Mouse (Mus musculus): ENCODE results near the gene Kl.

DNA sequence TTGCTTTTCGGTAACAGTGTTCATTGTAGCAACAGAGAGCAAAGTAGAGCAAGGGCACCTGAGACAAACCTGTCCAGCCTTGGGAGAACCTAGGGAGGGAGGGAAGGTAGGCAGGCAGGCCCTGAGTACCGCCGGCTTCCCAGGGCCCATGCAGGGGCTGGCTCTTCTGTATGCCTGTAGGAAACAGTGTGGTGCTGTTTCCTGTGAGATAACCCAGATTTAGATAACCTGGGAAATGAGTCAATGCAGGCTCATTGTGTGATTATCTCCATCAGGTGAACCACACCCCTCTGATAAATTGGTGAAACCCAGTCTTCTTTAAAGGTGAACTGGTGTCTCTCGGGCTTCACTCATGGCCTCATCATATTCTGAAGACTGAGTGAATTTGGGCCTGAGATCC is 73.7 kb downstream of the Kl start:
- TF ChIP-seq EP300 (IDR thresholded peaks at IDR 0.05; ENCODE audit: low read depth) (no peak), CTCF (IDR thresholded peaks at IDR 0.05; ENCODE audit: low read depth) (no peak)

Data from liver, embryonic 14.5 days (tissue).